ENCODE assay signal across 10 mouse cellular contexts in the genomic region with DNA sequence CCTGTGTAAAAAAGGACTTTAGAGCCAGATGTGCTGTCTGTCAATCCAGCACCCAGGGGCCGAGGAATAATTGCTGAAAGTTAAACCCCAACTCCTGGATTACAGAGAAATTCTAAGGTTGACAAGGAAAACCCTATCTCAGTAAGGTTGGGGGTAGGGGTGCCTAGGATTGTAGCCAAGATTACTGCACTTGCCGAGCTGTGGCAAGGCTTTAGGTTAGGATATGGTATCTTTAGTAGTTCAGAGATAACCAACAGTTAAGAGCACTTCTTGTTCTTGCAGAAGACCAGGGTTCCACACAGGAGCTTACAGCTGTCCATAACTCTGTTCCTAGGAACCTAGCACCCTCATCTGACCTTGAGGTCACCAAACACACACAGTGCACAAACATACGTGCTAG. TPM values are rescaled to one million over a fixed set of nuclear protein-coding genes. Genes with fewer than 3 reads are reported as not detected.
A peak's percentile ranks its signal among the peaks of the same experiment; 100 is the strongest.
DNase-seq lines count a peak whose midpoint lies in the region; ATAC-seq lines count a peak whose summit lies in the region.
"Had no signal": no experiment of that assay in that cellular context is flagged by ENCODE, and none has a peak within 500 bp of the region (broad histone marks: within the 10 kb centered on the region; RNA-seq: fewer than 3 reads in every experiment).

No protein-coding gene starts in this region.

- no peak for ATAC-seq in heart, embryonic 12.5 days (ENCODE audit: insufficient number of reproducible peaks, low FRiP score)
- no peak for ATAC-seq in midbrain, embryonic 12.5 days (ENCODE audit: low FRiP score, low read depth)
- ATAC-seq in midbrain, embryonic 11.5 days (ENCODE audit: low FRiP score): no peak
- ATAC-seq in hindbrain, embryonic 15.5 days (ENCODE audit: low FRiP score, low read depth): no peak
- ATAC-seq in stomach, embryonic 14.5 days (ENCODE audit: insufficient number of reproducible peaks, insufficient read depth, low FRiP score, low read depth): no peak

- no peaks in the 10 kb centered on the region for H3K27me3 ChIP-seq in heart, embryonic 12.5 days (replicated peaks)
- H3K27me3 ChIP-seq in midbrain, embryonic 12.5 days: peaks cover 8% of the 10 kb centered on the region; the same call in 1 of the 2 replicates
- no peaks in the 10 kb centered on the region for H3K27me3 ChIP-seq in midbrain, embryonic 11.5 days (ENCODE audit: control insufficient read depth, insufficient read depth, low read length)
- no peaks in the 10 kb centered on the region for H3K27me3 ChIP-seq in hindbrain, embryonic 15.5 days
- no peaks in the 10 kb centered on the region for H3K27me3 ChIP-seq in stomach, embryonic 14.5 days (ENCODE audit: control insufficient read depth, insufficient read depth, low read length)

- WGBS in heart, embryonic 12.5 days: 48% methylated on average over 3 of the region's 3 CpGs
- WGBS in midbrain, embryonic 12.5 days: 73% methylated on average over 3 of the region's 3 CpGs
- WGBS in midbrain, embryonic 11.5 days: 83% methylated on average over 3 of the region's 3 CpGs
- WGBS in hindbrain, embryonic 15.5 days: 81% methylated on average over 3 of the region's 3 CpGs
- 65% methylated on average over 3 of the region's 3 CpGs for WGBS in stomach, embryonic 14.5 days

- H3K4me3 ChIP-seq in heart, embryonic 12.5 days: peak overlapping the region; percentile 99
- H3K4me3 ChIP-seq in midbrain, embryonic 12.5 days: peak overlapping the region; percentile 100; the same call in 1 of the 2 replicates
- H3K4me3 ChIP-seq in midbrain, embryonic 11.5 days (ENCODE audit: low read depth, low read length): no peak overlapping the region
- 0 out of 2 replicates have a peak overlapping the region, but pooled peaks have one; percentile 99 for H3K4me3 ChIP-seq in hindbrain, embryonic 15.5 days
- peak overlapping the region; percentile 97; the same call in 1 of the 2 replicates for H3K4me3 ChIP-seq in stomach, embryonic 14.5 days (ENCODE audit: low read depth, low read length)

- peaks cover 6% of the 10 kb centered on the region for H3K36me3 ChIP-seq in heart, embryonic 12.5 days
- H3K36me3 ChIP-seq in midbrain, embryonic 12.5 days: no peaks in the 10 kb centered on the region
- no peaks in the 10 kb centered on the region for H3K36me3 ChIP-seq in midbrain, embryonic 11.5 days (ENCODE audit: control insufficient read depth, insufficient read depth, low read length)
- no peaks in the 10 kb centered on the region for H3K36me3 ChIP-seq in hindbrain, embryonic 15.5 days
- H3K36me3 ChIP-seq in stomach, embryonic 14.5 days (ENCODE audit: control insufficient read depth, insufficient read depth, low read length): no peaks in the 10 kb centered on the region

- H3K9ac ChIP-seq in heart, embryonic 12.5 days: peak overlapping the region; percentile 85
- no peak overlapping the region for H3K9ac ChIP-seq in midbrain, embryonic 12.5 days (replicated peaks)
- no peak overlapping the region for H3K9ac ChIP-seq in midbrain, embryonic 11.5 days (ENCODE audit: low read length)
- no peak overlapping the region for H3K9ac ChIP-seq in hindbrain, embryonic 15.5 days
- H3K9ac ChIP-seq in stomach, embryonic 14.5 days (replicated peaks; ENCODE audit: low read depth, low read length): no peak overlapping the region

- peaks cover 32% of the 10 kb centered on the region for H3K4me1 ChIP-seq in heart, embryonic 12.5 days (replicated peaks)
- H3K4me1 ChIP-seq in midbrain, embryonic 12.5 days: peaks cover 20% of the 10 kb centered on the region
- peaks cover 11% of the 10 kb centered on the region; the same call in 1 of the 2 replicates for H3K4me1 ChIP-seq in midbrain, embryonic 11.5 days (ENCODE audit: control insufficient read depth, insufficient read depth, low read length)
- peaks cover 25% of the 10 kb centered on the region for H3K4me1 ChIP-seq in hindbrain, embryonic 15.5 days (replicated peaks)
- H3K4me1 ChIP-seq in stomach, embryonic 14.5 days (ENCODE audit: control insufficient read depth, insufficient read depth, low read length): peaks cover 16% of the 10 kb centered on the region; the same call in 1 of the 2 replicates

- intact Hi-C loops in heart, postnatal 10 days (cut with DNase I): no loop called here

- DNase-seq in heart, postnatal 10 days: no peak
- DNase-seq in midbrain, embryonic 11.5 days (ENCODE audit: low spot score, missing footprints): no peak
- no peak for DNase-seq in right cerebral cortex, postnatal 36 days (ENCODE audit: low spot score in 2 of 2)
- no peak for DNase-seq in yolk sac, embryonic 10.5 days (ENCODE audit: low spot score)
- DNase-seq: cerebellum, adult 9-11 months; left cerebral cortex, postnatal 4 days had no signal

- peak overlapping the region; percentile 67 for H3K4me2 ChIP-seq in heart, embryonic 12.5 days
- peak overlapping the region; percentile 87; the same call in 1 of the 2 replicates for H3K4me2 ChIP-seq in midbrain, embryonic 12.5 days (replicated peaks)
- H3K4me2 ChIP-seq in midbrain, embryonic 11.5 days: no peak overlapping the region; the same call in 1 of the 2 replicates
- H3K4me2 ChIP-seq in hindbrain, embryonic 15.5 days: peak overlapping the region; percentile 87
- H3K4me2 ChIP-seq in stomach, embryonic 14.5 days (replicated peaks; ENCODE audit: low read depth, low read length): peak overlapping the region; percentile 62

- no peaks in the 10 kb centered on the region for H3K9me3 ChIP-seq in heart, embryonic 12.5 days (replicated peaks)
- no peaks in the 10 kb centered on the region for H3K9me3 ChIP-seq in midbrain, embryonic 12.5 days
- no peaks in the 10 kb centered on the region for H3K9me3 ChIP-seq in midbrain, embryonic 11.5 days (ENCODE audit: control insufficient read depth, low read length)
- no peaks in the 10 kb centered on the region for H3K9me3 ChIP-seq in hindbrain, embryonic 15.5 days
- no peaks in the 10 kb centered on the region for H3K9me3 ChIP-seq in stomach, embryonic 14.5 days (ENCODE audit: control insufficient read depth, low read depth, low read length)

- H3K27ac ChIP-seq in heart, embryonic 12.5 days (ENCODE audit: poor library complexity, severe bottlenecking): no peak overlapping the region
- no peak overlapping the region for H3K27ac ChIP-seq in midbrain, embryonic 12.5 days (replicated peaks)
- H3K27ac ChIP-seq in midbrain, embryonic 11.5 days (ENCODE audit: low read depth, low read length): no peak overlapping the region
- no peak overlapping the region for H3K27ac ChIP-seq in hindbrain, embryonic 15.5 days (replicated peaks)
- H3K27ac ChIP-seq in stomach, embryonic 14.5 days (ENCODE audit: low read length): no peak overlapping the region

RNA-seq across cellular contexts. Expression of gene Phf13, which starts 1.6 kb away (rescaled TPM):
- polyA plus RNA-seq in heart, embryonic 12.5 days (2016; fragmentation: Nextera tagmentation; extraction: Ambion mirVana): 26.7 and 27.0 TPM in 2 replicates
- 10 to 100 TPM in 1 of 2 experiments, 1 to 10 TPM in 1; 8.5 to 11.3 TPM for total RNA-seq in heart, postnatal 10 days (2021)
- polyA plus RNA-seq in midbrain, embryonic 12.5 days (2016; fragmentation: Nextera tagmentation; extraction: Ambion mirVana): 25.8 and 28.9 TPM in 2 replicates
- polyA plus RNA-seq in midbrain, embryonic 11.5 days (2014; fragmentation: Nextera tagmentation; extraction: Ambion mirVana): 21.5 and 22.9 TPM in 2 replicates
- polyA plus RNA-seq in hindbrain, embryonic 15.5 days (2015; fragmentation: Nextera tagmentation; extraction: Ambion mirVana): 23.1 and 25.5 TPM in 2 replicates
- polyA plus RNA-seq in stomach, embryonic 14.5 days (2014; fragmentation: Nextera tagmentation; extraction: Ambion mirVana): 22.7 and 22.8 TPM in 2 replicates

RNA-seq across cellular contexts. Expression of gene Thap3, which starts 8.9 kb away (rescaled TPM):
- polyA plus RNA-seq in heart, embryonic 12.5 days (2016; fragmentation: Nextera tagmentation; extraction: Ambion mirVana): 25.2 and 26.6 TPM in 2 replicates
- 10 to 100 TPM; 10.3 to 12.5 TPM for total RNA-seq in heart, postnatal 10 days (2021)
- polyA plus RNA-seq in midbrain, embryonic 12.5 days (2016; fragmentation: Nextera tagmentation; extraction: Ambion mirVana): 30.9 and 33.9 TPM in 2 replicates
- polyA plus RNA-seq in midbrain, embryonic 11.5 days (2014; fragmentation: Nextera tagmentation; extraction: Ambion mirVana): 21.9 and 24.6 TPM in 2 replicates
- 35.7 and 36.7 TPM in 2 replicates for polyA plus RNA-seq in hindbrain, embryonic 15.5 days (2015; fragmentation: Nextera tagmentation; extraction: Ambion mirVana)
- 35.6 and 38.2 TPM in 2 replicates for polyA plus RNA-seq in stomach, embryonic 14.5 days (2014; fragmentation: Nextera tagmentation; extraction: Ambion mirVana)

RNA-seq across cellular contexts. Expression of gene Klhl21, which starts 10.9 kb away (rescaled TPM):
- polyA plus RNA-seq in heart, embryonic 12.5 days (2016; fragmentation: Nextera tagmentation; extraction: Ambion mirVana): 41.0 and 41.4 TPM in 2 replicates
- 10 to 100 TPM; 43.5 to 49.4 TPM for total RNA-seq in heart, postnatal 10 days (2021)
- polyA plus RNA-seq in midbrain, embryonic 12.5 days (2016; fragmentation: Nextera tagmentation; extraction: Ambion mirVana): 4.7 and 5.4 TPM in 2 replicates
- 2.0 and 2.6 TPM in 2 replicates for polyA plus RNA-seq in midbrain, embryonic 11.5 days (2014; fragmentation: Nextera tagmentation; extraction: Ambion mirVana)
- polyA plus RNA-seq in hindbrain, embryonic 15.5 days (2015; fragmentation: Nextera tagmentation; extraction: Ambion mirVana): 4.7 and 5.4 TPM in 2 replicates
- polyA plus RNA-seq in stomach, embryonic 14.5 days (2014; fragmentation: Nextera tagmentation; extraction: Ambion mirVana): 5.8 and 7.3 TPM in 2 replicates

RNA-seq across cellular contexts. Expression of gene Zbtb48, which starts 29.8 kb away (rescaled TPM):
- 13.9 and 15.1 TPM in 2 replicates for polyA plus RNA-seq in heart, embryonic 12.5 days (2016; fragmentation: Nextera tagmentation; extraction: Ambion mirVana)
- 1 to 10 TPM; 4.9 to 5.2 TPM for total RNA-seq in heart, postnatal 10 days (2021)
- polyA plus RNA-seq in midbrain, embryonic 12.5 days (2016; fragmentation: Nextera tagmentation; extraction: Ambion mirVana): 20.8 and 23.4 TPM in 2 replicates
- polyA plus RNA-seq in midbrain, embryonic 11.5 days (2014; fragmentation: Nextera tagmentation; extraction: Ambion mirVana): 21.1 and 22.5 TPM in 2 replicates
- polyA plus RNA-seq in hindbrain, embryonic 15.5 days (2015; fragmentation: Nextera tagmentation; extraction: Ambion mirVana): 18.3 and 18.5 TPM in 2 replicates
- 18.0 and 21.8 TPM in 2 replicates for polyA plus RNA-seq in stomach, embryonic 14.5 days (2014; fragmentation: Nextera tagmentation; extraction: Ambion mirVana)

RNA-seq across cellular contexts. Expression of gene Tas1r1, which starts 40.7 kb away (rescaled TPM):
- 0.06 and 0.13 TPM in 2 replicates for polyA plus RNA-seq in heart, embryonic 12.5 days (2016; fragmentation: Nextera tagmentation; extraction: Ambion mirVana)
- under 1 TPM; 0.10 to 0.17 TPM for total RNA-seq in heart, postnatal 10 days (2021)
- polyA plus RNA-seq in midbrain, embryonic 12.5 days (2016; fragmentation: Nextera tagmentation; extraction: Ambion mirVana): 0.59 and 1.3 TPM in 2 replicates
- polyA plus RNA-seq in midbrain, embryonic 11.5 days (2014; fragmentation: Nextera tagmentation; extraction: Ambion mirVana): 0.44 and 0.58 TPM in 2 replicates
- 1.6 and 1.8 TPM in 2 replicates for polyA plus RNA-seq in hindbrain, embryonic 15.5 days (2015; fragmentation: Nextera tagmentation; extraction: Ambion mirVana)
- polyA plus RNA-seq in stomach, embryonic 14.5 days (2014; fragmentation: Nextera tagmentation; extraction: Ambion mirVana): 0.30 and 0.34 TPM in 2 replicates
